Mouse (Mus musculus) retina, embryonic 14.5 days (tissue): ENCODE measurements around the gene Ngef.
"Not testable (repeated sequence)": the region's sequence is repeated elsewhere in the genome, so short reads cannot be mapped to it uniquely, and the experiment has no call there.

Experiments
- DNase-seq: peaks from one replicate; pipeline ENCODE4 v3.0.0-alpha.2; 2015; ENCODE audit warnings: low spot score

Gene Ngef

GRCm38 (mm10) chr1:87475076-87475895 lies 98.4 kb downstream of the Ngef start:
- DNase-seq, result no peak

- DNase-seq, result no peak
These were observed 101.1 kb downstream of the Ngef start for GRCm38 (mm10) chr1:87472576-87472975.

GRCm38 (mm10) chr1:87471914-87472313 lies 101.8 kb downstream of the Ngef start:
- DNase-seq, result no peak

- not testable (repeated sequence) for DNase-seq
These were observed 103.7 kb downstream of the Ngef start, which contains the start of gene Snorc for GRCm38 (mm10) chr1:87469971-87470370. Gene Snorc (plus strand): TSS chr1:87470271.

- DNase-seq, result peak; percentile 47
These were observed 105.3 kb downstream of the Ngef start for GRCm38 (mm10) chr1:87468321-87468720.

- no peak for DNase-seq
These were observed 106.2 kb downstream of the Ngef start for GRCm38 (mm10) chr1:87467469-87467868.

GRCm38 (mm10) chr1:87459856-87460255 lies 113.8 kb downstream of the Ngef start:
- not testable (repeated sequence) for DNase-seq

GRCm38 (mm10) chr1:87458045-87458444 lies 115.6 kb downstream of the Ngef start:
- no peak for DNase-seq

GRCm38 (mm10) chr1:87456425-87456824 lies 117.2 kb downstream of the Ngef start:
- no peak for DNase-seq

GRCm38 (mm10) chr1:87449432-87449831 lies 124.2 kb downstream of the Ngef start:
- no peak for DNase-seq

- peak; percentile 90 for DNase-seq
These were observed 126.2 kb downstream of the Ngef start for GRCm38 (mm10) chr1:87447183-87448104.

- DNase-seq, result no peak
These were observed 137.1 kb downstream of the Ngef start for GRCm38 (mm10) chr1:87436583-87436982.

GRCm38 (mm10) chr1:87435125-87435524 lies 138.5 kb downstream of the Ngef start:
- DNase-seq, result no peak
